Mouse (Mus musculus) stomach, embryonic 16.5 days (tissue): Measurements from ENCODE around the gene Hivep3. TPM values are rescaled to one million over a fixed set of nuclear protein-coding genes. Genes with fewer than 3 reads are reported as not detected.

Experiments used
- ATAC-seq: fragments of 200-750 bp; cut with Nextera tagmentation; 2 replicates; pipeline ENCODE4 v1.8.0; 2017; ENCODE audit warnings: moderate number of reproducible peaks, moderate TSS enrichment; ENCODE audit not compliant: insufficient read depth, low FRiP score
- H3K27ac ChIP-seq: fragments of 300-500 bp; sonication (generic); 2 replicates; pipeline ENCODE4 v1.5.1; 2014; ENCODE audit warnings: low read length
- H3K27me3 ChIP-seq: fragments of 300-500 bp; sonication (generic); 2 replicates; pipeline ENCODE4 v1.6.1; 2014; ENCODE audit warnings: low read length, control low read depth, mixed read lengths; ENCODE audit not compliant: control insufficient read depth, insufficient read depth
- H3K36me3 ChIP-seq: fragments of 300-500 bp; sonication (generic); 2 replicates; pipeline ENCODE4 v1.6.1; 2014; ENCODE audit warnings: low read length; ENCODE audit not compliant: control insufficient read depth, insufficient read depth
- H3K4me1 ChIP-seq: fragments of 300-500 bp; sonication (generic); 2 replicates; pipeline ENCODE4 v1.6.1; 2014; ENCODE audit warnings: low read length, control low read depth, mixed read lengths; ENCODE audit not compliant: control insufficient read depth, insufficient read depth
- H3K4me2 ChIP-seq: fragments of 300-500 bp; sonication (generic); 2 replicates; pipeline ENCODE4 v1.6.1; 2014; ENCODE audit warnings: low read depth, low read length, mixed read lengths
- H3K4me3 ChIP-seq: fragments of 300-500 bp; sonication (generic); replicated peaks from 2 replicates; pipeline ENCODE4 v1.5.1; 2014; ENCODE audit warnings: mild to moderate bottlenecking, low read length
- H3K9ac ChIP-seq: fragments of 300-500 bp; sonication (generic); 2 replicates; pipeline ENCODE4 v1.6.1; 2014; ENCODE audit warnings: low read length
- H3K9me3 ChIP-seq: fragments of 300-500 bp; sonication (generic); replicated peaks from 2 replicates; pipeline ENCODE4 v1.6.1; 2016; ENCODE audit warnings: low read length, control low read depth; ENCODE audit not compliant: control insufficient read depth
- WGBS: fragments of 180-500 bp; shearing (Covaris S2); extraction: QIAGEN DNeasy Blood & Tissue Kit; methylation state at CpG from one replicate; pipeline ENCODE4 v1.1.7; 2014; 5-methylcytosine and 5-hydroxymethylcytosine counted together
- polyA plus RNA-seq: library from polyadenylated mRNA; unstranded; fragments of >200 nt; fragmentation: Nextera tagmentation; extraction: Ambion mirVana; gene quantifications from 2 replicates; pipeline ENCODE4 v1.2.1, GENCODE M21; 2015

Hivep3 gene
- polyA plus RNA-seq, 1 experiment from 2014 or later = 8.8 TPM

GRCm38 (mm10) chr4:119779561-119780400 is 46.2 kb downstream of the Hivep3 start:
- 43% methylated on average over 5 of the region's 5 CpGs for WGBS
- H3K9me3 ChIP-seq = no peaks in the 10 kb centered on the region
- H3K36me3 ChIP-seq = no peaks in the 10 kb centered on the region
- no peaks in the 10 kb centered on the region for H3K4me1 ChIP-seq
- no peak overlapping the region for H3K4me3 ChIP-seq
- H3K27ac ChIP-seq = no peak overlapping the region
- no peaks in the 10 kb centered on the region for H3K27me3 ChIP-seq
- no peak for ATAC-seq
- H3K9ac ChIP-seq = no peak overlapping the region
- no peak overlapping the region for H3K4me2 ChIP-seq

- Histone ChIP-seq H3K4me2 (no peak overlapping the region), H3K4me1 (no peaks in the 10 kb centered on the region), H3K9me3 (no peaks in the 10 kb centered on the region), H3K27ac (no peak overlapping the region), H3K36me3 (no peaks in the 10 kb centered on the region), H3K27me3 (no peaks in the 10 kb centered on the region), H3K9ac (no peak overlapping the region), H3K4me3 (no peak overlapping the region)
- ATAC-seq = no peak
- WGBS = 73% methylated on average over 6 of the region's 6 CpGs
Observed at GRCm38 (mm10) chr4:119780881-119781280, 47.3 kb downstream of the Hivep3 start.

GRCm38 (mm10) chr4:119784959-119785358 is 51.4 kb downstream of the Hivep3 start:
- no peak overlapping the region for H3K4me3 ChIP-seq
- no peaks in the 10 kb centered on the region for H3K36me3 ChIP-seq
- ATAC-seq = no peak
- no peaks in the 10 kb centered on the region for H3K4me1 ChIP-seq
- H3K27me3 ChIP-seq = no peaks in the 10 kb centered on the region
- WGBS = 85% methylated on average over 3 of the region's 3 CpGs
- H3K9me3 ChIP-seq = no peaks in the 10 kb centered on the region
- no peak overlapping the region for H3K4me2 ChIP-seq
- H3K27ac ChIP-seq = no peak overlapping the region
- no peak overlapping the region for H3K9ac ChIP-seq

DNA sequence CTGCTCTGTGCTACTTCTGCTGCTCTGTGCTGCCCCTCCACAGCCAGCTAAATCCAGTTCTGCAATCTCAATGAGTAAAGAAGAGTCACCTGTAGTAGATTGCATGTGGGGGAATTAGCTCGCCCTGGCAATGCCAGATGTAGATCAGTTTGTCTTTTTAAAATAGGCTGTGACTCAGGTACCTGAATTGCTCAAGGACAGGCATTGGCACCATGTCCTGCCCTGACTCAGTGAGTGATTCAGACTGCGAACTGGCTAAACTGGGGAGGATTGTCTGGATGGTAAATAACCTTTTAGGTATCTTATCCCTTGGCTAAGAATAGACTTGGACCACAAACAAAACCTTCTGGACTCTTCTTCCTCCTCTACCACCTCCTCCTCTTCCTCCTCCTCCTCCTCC is 52.7 kb downstream of the Hivep3 start:
- no peak for ATAC-seq
- H3K27me3 ChIP-seq = no peaks in the 10 kb centered on the region
- no peak overlapping the region for H3K9ac ChIP-seq
- H3K27ac ChIP-seq = no peak overlapping the region
- H3K9me3 ChIP-seq = no peaks in the 10 kb centered on the region
- H3K4me2 ChIP-seq = no peak overlapping the region
- WGBS = 69% methylated on average over 2 of the region's 2 CpGs
- no peaks in the 10 kb centered on the region for H3K36me3 ChIP-seq
- H3K4me3 ChIP-seq = no peak overlapping the region
- no peaks in the 10 kb centered on the region for H3K4me1 ChIP-seq

DNA sequence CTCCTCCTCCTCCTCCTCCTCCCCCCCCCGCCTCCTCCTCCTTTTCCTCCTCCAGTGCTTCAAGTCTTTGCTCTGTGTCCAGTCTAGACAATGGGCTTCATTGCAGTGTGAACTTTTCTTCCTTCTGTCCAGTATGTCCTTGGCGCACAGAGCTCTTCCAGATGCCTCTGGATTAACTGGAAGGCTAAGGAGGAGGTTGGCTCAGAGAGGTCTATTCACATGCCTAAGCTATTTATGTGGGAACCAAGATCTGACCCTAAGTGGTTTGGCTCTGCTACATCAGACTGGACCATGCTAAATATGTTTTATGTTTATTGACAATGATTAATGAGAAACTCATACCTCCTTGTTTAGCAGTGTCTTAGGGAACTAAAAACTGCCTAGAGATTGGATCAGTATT is 53.1 kb downstream of the Hivep3 start:
- 77% methylated on average over 1 of the region's 2 CpGs for WGBS
- ATAC-seq = no peak
- no peak overlapping the region for H3K4me3 ChIP-seq

GRCm38 (mm10) chr4:119788746-119789145 is 55.2 kb downstream of the Hivep3 start:
- no peaks in the 10 kb centered on the region for H3K27me3 ChIP-seq
- H3K4me2 ChIP-seq = no peak overlapping the region
- no peak overlapping the region for H3K4me3 ChIP-seq
- H3K9ac ChIP-seq = no peak overlapping the region
- no peaks in the 10 kb centered on the region for H3K9me3 ChIP-seq
- H3K27ac ChIP-seq = no peak overlapping the region
- 92% methylated on average over 6 of the region's 6 CpGs for WGBS
- ATAC-seq = no peak
- no peaks in the 10 kb centered on the region for H3K4me1 ChIP-seq
- H3K36me3 ChIP-seq = no peaks in the 10 kb centered on the region

More for the DNA sequence above, 53.1 kb downstream of the Hivep3 start:
- H3K27ac ChIP-seq = no peak overlapping the region
- H3K4me1 ChIP-seq = no peaks in the 10 kb centered on the region
- H3K9ac ChIP-seq = no peak overlapping the region
- H3K27me3 ChIP-seq = no peaks in the 10 kb centered on the region
- no peaks in the 10 kb centered on the region for H3K9me3 ChIP-seq
- no peaks in the 10 kb centered on the region for H3K36me3 ChIP-seq
- no peak overlapping the region for H3K4me2 ChIP-seq

DNA sequence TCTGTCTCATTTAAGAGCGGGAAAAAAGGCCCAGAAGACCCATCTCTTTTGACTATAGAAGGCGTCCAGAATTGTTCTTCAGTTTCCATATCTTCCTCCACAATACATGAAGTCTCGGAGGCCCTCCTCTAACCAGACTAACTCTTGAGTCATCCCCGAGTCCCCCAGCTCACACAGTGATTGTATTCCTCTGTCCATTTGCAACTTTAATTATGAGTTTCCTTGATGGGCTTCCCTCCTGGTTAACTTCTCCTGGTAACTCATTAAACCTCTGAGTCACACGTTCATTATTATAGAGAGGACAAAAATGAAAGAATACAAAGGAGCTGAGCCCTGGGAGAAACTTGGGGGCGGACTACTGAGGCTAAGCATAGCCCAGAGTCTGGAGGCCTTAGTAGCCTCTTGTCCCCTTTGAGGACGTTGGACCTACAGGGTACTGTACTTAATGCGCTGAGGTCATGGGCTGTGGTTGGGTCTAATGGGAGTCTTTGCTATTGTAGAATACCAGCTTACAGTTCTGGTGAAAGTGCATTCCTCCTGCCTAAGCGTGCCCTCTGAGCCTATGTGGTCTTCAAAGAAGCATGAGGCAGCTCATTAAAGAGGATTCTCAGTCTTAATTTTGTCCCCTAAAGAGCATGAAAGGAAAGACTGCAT is 56.0 kb downstream of the Hivep3 start:
- no peaks in the 10 kb centered on the region for H3K4me1 ChIP-seq
- no peak for ATAC-seq
- no peaks in the 10 kb centered on the region for H3K27me3 ChIP-seq
- no peak overlapping the region for H3K9ac ChIP-seq
- no peaks in the 10 kb centered on the region for H3K9me3 ChIP-seq
- no peaks in the 10 kb centered on the region for H3K36me3 ChIP-seq
- no peak overlapping the region for H3K4me2 ChIP-seq
- no peak overlapping the region for H3K27ac ChIP-seq
- 84% methylated on average over 9 of the region's 9 CpGs for WGBS
- no peak overlapping the region for H3K4me3 ChIP-seq

DNA sequence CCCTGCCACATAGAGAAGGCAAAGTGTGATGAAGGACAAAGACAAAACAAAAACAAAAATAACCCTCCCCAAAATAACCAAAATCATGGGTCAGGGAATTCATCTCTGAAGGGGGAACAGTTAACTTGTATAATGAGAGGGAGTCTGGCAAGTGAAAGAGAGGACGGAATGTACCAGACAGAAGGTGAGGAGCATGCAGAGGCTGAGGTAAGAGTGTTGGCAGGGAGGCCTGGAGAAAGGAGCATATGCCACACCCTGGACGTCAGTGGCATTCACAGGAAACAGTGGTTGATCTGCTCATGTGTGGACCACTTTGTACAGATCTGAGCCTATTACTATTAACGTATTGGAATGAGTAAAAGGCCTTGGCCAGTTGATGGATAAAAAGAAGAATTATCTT is 65.3 kb downstream of the Hivep3 start:
- Histone ChIP-seq H3K4me1 (no peaks in the 10 kb centered on the region), H3K4me2 (no peak overlapping the region), H3K9me3 (no peaks in the 10 kb centered on the region), H3K36me3 (no peaks in the 10 kb centered on the region), H3K27ac (no peak overlapping the region), H3K27me3 (no peaks in the 10 kb centered on the region), H3K4me3 (no peak overlapping the region), H3K9ac (no peak overlapping the region)
- WGBS = 63% methylated on average over 3 of the region's 3 CpGs
- ATAC-seq = no peak

- H3K27ac ChIP-seq = no peak overlapping the region
- H3K4me3 ChIP-seq = no peak overlapping the region
- H3K9me3 ChIP-seq = no peaks in the 10 kb centered on the region
- no peak for ATAC-seq
- WGBS = 59% methylated on average over 2 of the region's 2 CpGs
- no peaks in the 10 kb centered on the region for H3K4me1 ChIP-seq
- H3K9ac ChIP-seq = no peak overlapping the region
- no peaks in the 10 kb centered on the region for H3K36me3 ChIP-seq
- no peaks in the 10 kb centered on the region for H3K27me3 ChIP-seq
- H3K4me2 ChIP-seq = no peak overlapping the region
Observed at GRCm38 (mm10) chr4:119806556-119806955, 73.0 kb downstream of the Hivep3 start.
